Mouse (Mus musculus) testis, postnatal 14 days (tissue): ENCODE measurements around the gene Tbc1d8.
A peak's percentile ranks its signal among the peaks of the same experiment; 100 is the strongest.

Source experiments
- DNase-seq: peaks from one replicate; pipeline ENCODE4 v3.0.0; 2021; ENCODE audit warnings: low spot score

Tbc1d8 gene

DNA sequence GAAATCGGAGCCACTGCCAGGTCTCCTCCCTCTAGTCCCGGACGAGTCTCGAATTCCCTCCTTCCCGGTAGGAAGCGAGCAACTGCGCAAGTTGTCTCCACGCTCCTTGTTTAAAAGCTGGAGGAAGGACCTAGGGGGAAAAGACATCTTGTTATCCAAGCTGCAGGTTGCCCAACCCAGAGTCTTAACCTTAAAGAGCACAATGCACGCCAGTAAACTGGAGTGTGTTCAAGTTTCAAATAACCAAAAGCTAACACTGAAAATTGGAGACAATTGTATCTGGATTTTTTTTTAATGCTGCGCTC is 293 bp upstream of the Tbc1d8 start:
- no peak for DNase-seq

DNA sequence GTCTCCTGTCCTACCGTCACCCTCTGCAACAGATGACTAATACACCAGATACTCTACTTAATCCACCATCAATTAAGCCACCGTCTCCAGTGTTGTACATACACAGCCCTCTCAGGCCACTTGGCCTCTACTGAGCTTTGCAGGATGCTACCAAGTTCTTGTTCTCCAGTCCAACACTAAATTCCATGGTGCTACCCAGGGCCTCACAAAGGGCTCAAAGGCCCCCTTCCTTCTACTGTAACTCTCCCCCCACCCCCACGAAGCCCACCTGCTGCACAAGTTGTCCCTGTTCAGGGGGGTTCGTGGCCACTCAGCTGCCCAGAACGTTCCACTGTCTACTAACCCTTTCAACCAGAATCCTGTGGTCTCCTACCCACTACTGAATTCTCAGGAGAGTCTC is 1.5 kb downstream of the Tbc1d8 start:
- DNase-seq, result no peak

DNA sequence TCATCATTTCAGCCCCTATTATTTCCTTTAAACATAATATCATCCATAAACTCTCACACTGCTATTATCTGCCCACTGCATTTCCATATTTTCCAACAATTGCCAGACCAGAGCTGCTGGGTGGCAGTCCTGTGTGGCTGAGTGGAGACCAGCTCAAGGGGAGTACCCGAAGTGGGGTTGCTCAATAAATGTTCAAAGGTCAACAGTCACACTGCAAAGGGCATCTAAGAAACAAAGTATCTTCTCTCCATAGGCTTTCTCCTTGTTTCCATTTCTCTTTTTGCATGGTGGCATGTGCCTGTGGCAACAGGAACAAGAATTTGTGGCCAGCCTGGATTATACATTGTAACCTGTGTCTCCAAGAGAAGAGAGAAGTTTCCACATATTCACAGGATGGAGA is 2.2 kb downstream of the Tbc1d8 start:
- DNase-seq, result peak; percentile 39

DNA sequence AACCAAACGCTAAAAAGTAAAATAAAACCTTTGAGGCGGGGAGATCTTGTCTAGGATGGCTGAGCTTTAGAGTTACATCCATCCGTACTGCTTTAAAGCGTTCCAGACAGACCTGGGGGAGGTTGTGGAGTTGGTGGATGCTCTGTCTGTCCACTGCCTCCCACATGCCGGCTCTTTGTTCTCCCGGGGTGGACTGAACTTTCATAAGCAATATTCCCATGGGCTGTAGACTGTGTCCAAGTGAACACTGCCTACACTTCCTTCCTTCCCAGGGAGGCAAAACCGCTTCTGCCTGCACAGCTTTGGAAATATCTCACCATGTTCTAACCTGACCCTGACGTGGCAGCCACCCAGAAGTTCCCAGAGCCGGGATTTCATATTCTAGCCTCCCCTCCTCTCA is 4.0 kb downstream of the Tbc1d8 start:
- DNase-seq, result peak; percentile 80

DNA sequence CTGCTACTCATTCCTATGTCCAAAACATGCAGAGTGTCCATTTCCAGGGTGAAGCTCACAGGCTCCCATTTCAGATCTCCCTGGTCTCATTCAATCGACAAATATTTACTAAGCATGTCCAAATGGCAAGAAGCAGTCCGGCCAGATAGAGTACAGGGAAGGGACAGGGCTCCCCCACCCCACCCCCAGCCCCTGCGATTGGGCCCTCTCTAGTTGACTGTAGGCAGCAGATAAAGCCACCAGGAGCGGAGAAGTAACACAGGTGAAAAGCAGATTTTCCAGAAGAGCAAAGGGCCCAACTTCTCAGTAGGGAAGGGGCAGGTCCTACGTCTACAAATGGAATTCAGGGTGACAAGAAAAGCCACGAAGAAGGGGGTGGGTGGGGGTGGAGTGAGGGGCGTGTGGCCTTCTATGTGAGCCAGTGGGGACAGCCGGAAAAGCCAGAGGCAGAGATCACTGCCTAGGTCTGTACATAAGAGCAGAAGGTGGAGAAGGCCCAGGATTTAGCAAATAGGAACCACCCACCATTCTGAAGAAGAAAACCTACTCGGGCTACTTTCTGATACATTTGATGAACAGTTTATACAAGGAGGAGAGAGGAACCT is 7.2 kb downstream of the Tbc1d8 start:
- DNase-seq, result no peak

DNA sequence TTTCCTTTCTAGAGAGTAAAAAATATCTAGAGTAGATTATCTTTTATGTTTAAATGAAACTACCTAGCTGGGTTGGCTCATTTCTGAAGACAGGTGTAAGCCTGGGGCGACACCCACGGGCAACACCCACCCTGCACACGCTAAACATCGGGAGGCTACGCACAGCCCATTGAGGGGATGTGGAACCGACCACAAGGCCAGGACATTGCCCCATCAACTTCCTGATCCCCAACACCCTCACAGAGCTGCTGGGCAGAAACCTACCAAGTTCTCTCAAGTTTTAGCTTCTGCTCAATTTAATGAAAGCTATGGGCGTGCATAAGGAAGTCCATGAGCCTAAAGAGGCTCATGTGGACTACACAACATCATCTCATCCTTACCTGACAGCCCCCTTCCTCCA is 9.6 kb downstream of the Tbc1d8 start:
- DNase-seq, result no peak

DNA sequence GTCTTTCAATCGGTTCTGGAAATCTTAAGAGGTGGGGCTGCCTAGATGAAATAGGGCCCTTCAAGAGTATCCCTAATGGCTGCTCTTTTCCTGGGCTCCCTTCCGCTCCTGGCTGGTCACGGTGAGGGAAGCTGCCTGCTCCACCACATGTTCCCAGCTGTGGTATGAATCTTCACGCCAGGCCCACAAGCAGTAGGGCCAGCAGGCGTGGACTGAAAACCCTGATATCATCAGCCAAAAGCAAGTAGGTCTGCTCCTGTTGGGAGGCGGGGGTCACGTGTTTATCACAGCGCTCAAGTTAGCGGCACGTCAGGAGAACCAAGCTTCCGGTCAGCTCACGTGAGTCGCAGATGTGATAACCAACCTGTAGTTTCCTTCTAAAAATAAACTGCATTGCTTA is 12.0 kb downstream of the Tbc1d8 start:
- DNase-seq, result no peak

DNA sequence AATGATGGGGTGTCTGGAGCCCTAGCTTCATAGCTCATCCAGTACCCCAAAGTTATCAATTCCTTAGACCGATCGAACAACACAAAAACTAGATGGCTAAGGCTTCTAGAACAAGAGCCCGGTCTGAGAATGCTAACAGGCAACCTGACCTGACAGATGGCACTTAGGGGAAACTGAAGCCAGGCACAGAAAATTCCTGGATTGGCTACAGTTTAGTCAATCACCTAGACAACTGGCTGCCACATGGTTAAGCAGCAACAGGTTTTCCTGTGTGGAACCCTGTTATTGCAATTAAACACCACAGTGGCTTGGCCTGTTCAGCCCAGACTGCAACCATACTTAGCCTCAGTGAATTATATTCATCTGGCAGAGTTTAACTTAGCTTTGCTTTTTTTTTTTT is 13.8 kb downstream of the Tbc1d8 start:
- DNase-seq, result no peak

DNA sequence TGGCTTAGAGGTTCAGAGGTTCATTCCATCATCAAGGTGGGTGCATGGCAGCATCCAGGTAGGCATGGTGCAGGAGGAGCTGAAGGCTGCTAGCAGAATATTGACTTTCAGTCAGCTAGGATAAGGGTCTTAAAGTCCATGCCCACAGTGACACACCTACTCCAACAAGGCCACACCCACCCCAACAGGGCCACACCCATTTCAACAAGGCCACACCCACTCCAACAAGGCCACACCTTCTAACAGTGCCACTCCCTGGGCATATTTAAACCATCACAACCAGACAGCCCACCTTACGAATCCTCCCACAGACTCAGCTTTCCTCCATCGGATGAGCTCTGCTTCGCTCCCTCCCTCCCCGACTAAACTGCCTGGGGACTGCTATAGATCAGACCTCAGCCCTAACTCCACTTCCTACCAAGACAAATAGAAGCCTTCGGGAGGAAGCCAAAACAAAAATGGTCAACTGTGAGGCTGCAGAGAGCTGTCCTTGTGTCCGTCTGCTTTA is 15.6 kb downstream of the Tbc1d8 start:
- DNase-seq, result no peak

DNA sequence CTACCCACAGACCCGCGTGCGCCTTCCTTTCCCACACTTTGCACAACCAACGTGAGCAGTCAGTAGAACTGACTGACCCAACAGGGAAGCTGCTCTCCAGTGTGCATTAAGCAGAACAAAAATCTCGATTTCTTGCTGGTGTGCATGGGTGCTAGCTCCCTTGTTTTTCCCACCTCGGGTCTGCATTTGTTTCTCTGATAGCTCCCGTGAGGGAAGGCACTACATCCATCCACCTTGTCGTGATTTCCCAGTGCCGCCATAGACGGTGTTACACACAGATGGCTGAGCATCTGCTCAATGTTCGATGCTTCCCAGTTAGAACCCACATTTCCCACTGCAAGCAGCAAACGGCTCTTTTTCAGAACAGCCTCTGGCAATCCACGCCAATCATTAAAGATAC is 16.5 kb downstream of the Tbc1d8 start:
- no peak for DNase-seq

DNA sequence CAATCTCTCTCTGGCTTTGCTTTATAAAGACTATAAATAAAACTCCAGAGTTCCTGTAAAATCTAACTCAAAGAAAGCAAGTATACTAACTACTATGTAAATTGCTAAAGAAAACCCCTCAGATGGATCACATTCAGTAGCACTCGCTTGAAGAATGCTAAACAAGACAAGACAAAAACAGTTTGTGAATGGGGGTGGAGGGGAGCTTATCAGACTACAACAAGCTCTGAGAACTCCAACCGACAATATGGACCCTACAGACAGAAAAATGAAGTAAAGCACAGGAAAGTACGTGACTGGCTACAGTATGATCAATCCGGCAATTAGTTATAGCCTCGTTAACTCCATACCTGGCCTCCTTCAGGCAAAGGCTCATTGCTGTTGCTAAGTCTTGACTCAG is 18.1 kb downstream of the Tbc1d8 start:
- DNase-seq, result no peak

DNA sequence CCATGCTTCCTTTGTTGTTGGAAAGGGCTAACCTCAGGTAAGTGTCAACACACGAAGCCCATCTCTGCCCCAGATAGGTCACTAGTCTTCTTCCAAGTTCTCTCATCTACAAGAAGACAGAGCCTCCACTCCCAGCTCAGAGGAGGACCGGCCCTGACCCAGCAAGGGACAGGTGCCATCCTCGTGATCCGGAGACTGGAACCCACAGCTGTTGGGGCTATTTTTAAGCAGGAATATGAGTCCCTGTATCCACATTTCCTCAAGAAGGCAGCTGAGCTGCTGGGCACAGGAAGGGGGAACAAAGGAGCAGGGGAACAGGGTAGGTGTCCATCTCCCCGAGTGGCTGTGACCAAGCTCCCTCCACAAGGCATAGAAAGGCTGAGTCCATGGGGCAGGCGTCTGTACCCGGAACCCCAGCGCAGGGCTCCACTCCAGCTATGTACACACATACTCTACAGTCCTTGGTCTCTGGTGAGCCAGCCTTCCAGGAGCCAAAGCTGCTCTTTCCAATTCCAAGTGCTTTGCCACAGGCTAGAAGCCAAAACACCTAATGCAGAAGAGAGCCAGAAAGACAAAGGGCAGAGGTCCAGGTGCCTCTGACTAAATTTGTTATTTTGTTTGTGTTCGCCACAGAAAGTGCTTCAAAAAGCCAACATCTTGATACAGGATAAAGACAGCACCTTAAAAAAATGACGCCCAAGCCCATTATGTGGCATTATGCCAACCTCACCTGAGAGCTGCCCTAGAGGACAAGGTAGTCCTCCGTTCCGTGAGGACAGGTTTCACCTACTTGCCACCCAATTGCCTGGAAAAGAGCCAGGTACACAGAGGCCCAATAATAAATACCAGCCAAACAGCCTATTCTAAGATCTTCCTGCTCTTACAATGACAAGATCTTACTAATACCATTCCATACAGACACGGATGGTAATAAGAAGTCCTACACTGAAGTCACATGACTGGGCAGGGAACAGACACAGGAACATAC is 20.4 kb downstream of the Tbc1d8 start:
- no peak for DNase-seq

DNA sequence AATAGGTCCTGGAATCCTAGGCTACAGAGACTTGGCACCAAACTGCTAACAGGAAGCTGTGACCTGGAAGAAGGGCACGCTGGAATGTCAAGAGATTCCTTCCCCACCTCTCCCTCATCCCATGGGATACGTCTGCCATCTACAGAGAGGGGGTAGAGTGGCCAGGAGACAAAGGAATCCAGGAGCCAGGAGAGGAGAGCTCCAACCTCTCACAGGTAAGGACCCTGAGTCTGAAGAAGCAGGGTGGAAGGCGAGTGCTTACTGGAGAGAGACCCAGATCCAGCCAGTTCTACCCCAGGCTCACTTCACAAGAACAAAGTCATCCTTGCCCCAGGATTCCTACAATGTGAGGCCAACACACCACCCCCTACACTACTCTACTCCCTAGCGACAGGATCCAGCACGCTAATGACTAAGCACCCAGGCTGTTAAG is 22.1 kb downstream of the Tbc1d8 start:
- no peak for DNase-seq

DNA sequence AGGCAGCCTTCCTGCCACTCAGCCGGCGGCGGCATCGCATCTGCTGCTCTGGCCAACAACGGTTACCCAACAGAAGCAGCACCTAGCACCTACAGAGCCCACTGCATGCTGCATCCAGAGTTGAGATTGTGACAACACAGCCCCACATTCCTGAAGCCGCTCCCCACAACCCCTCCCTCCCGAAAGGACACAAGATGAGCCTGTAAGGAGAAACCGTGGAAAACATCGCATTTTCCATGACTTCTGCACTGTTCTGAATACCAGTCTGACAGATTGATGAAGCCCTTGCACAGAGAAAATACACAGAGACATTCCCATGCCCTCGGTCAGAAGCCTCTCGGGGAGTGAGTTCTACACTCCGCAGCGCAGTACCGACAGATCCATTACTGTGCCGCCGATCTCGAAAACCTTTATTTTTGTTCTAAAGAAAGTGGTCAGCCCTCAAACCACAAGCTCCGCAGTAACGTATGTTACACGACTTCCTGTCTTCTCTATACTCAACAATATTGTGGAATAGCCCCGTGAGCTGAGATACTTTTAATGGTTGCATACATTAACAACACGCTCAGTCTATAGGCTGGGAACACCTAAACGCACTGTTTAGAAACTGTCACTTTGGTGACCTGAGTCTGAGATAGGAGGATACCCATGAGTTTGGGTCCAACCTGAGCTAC is 23.1 kb downstream of the Tbc1d8 start:
- no peak for DNase-seq

DNA sequence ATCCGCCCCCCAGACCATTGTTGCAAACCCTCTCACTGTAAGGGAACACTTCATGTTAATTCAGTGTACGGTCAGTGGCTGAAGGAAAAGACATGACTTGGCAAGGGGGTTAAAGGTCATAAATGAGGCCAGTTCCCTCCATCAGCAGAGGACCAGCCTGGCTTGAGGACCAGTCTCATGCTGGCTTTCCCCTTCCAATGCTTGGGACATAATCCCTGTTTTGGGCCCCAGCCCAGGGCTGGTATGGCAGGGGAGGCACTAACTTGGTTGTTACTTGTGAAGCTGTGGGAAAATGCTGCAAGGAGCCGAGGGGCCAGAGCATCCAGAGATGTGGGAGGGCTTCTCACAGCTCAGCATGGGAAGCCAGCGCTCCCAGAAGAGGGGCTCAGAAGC is 23.8 kb downstream of the Tbc1d8 start:
- DNase-seq, result no peak

DNA sequence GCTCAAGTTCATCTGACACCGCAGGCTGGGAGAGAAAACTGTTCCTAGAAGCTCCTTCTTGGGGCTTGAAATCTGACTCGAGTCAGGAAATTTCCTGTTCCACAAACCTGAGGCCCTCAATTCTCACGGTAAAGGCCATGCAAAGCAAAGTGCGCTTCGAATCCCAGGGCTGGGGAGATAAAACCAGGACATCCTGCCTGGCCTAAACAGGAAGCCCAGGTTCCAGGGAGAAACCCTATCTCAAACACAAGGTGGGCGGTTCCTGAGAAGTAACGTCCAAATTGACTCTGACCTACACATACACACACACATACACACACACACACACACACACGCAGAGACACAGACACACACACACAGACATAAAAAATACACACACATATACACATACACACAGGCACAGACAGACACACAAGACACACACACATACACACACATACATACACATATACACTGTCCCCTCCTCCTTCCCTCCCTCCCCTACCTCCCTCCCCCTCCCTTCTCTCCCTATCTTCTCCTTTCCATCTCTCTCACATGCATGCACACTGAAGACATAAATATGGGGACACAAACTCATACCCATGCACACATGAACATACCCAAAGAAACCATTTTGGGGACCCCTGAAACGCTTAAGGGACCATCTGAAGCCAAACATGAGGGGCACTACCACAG is 24.3 kb downstream of the Tbc1d8 start:
- no peak for DNase-seq

DNA sequence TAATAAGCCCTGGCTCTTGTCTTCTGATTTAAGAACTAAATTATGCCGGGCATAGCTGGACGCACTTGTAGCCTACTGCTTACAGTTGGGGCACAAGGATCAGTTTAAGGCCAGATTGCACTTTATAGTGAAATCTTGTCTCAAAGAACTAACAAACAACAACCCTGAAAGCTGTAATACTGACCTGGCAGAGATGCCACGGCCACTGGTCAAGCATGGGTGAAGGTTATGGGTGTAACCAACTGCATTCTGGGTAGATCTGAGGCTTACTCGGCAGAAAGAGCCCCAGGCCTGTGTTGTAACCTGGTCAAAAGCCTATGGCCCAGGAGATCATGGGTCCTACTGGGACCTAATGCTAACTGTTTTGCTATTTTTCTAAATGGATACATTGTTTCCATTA is 26.4 kb downstream of the Tbc1d8 start:
- no peak for DNase-seq

DNA sequence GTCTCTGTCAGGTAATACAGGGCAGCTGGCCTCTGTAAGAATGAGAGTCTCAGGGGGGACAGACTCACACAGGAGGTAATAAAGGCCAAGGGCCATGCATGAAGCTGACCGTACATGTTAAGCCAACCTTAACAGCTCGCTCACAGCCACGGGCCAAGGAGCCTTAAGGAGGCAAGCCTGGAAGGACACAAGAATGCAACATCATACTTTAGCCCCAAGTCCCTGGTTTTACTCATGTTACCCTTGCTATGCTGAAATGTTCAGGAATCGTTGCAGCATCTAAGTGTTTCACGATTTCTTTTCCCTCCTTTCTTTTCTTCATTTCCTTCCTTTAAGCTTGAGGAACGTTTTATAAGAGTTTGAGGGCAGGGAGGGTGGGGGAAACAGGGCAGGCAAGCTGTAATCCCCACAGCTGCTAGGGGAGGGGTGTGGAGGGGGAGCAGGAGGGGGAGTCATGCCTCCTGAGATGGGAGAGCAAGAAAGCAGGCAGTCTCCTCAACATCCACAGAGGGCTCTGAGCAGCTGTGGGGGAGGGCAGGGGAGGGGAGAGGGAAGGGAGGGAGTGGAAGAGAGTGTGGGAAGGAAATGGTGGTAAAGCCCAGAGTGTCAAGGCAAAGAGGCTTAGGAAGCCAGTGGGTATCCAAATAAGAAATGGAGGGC is 28.4 kb downstream of the Tbc1d8 start:
- DNase-seq, result no peak

DNA sequence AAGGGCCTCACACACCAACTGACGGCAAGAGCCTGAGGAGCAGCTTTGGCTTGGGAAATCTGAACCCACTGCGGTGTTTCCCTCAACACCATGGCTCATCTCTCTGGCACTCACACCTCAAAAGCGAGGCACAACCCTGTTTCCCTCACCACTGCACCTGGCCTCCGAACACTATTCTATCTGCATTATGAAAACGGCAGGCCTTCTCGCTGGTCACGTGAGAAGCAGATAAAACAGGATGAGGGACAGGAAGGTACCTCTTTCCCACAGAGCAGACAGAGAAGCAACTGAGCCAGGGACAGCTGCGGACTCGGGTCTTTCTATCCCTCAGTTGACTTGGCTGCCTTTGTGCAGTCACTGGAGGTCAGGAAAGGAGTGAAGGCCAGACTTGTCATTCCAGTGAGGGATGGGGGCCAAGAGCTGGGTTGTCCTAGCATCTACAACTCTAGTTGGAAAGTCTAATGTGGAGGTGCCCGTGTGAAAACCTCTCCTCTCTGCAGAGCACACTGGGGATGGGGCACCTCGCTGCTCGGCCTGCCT is 29.2 kb downstream of the Tbc1d8 start:
- no peak for DNase-seq

DNA sequence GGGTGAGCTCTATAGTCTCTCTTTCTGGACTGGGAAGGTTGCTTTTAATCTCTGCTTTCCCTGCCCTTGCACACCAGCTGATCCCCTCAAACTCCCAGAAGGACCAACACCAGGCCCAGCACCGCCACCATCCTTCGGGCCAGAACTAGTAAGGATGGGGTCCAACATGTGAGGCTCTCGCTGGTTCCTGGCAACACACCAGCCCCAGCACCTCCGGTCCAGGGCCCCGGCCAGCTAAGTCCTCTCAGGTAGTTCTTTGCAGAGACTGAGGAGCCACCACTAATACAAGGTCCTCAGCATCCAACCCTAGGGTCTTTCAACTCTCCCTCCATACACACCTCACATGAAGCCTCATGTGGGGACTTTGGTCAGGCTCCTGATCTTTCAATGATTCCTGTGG is 29.7 kb downstream of the Tbc1d8 start:
- DNase-seq, result no peak

DNA sequence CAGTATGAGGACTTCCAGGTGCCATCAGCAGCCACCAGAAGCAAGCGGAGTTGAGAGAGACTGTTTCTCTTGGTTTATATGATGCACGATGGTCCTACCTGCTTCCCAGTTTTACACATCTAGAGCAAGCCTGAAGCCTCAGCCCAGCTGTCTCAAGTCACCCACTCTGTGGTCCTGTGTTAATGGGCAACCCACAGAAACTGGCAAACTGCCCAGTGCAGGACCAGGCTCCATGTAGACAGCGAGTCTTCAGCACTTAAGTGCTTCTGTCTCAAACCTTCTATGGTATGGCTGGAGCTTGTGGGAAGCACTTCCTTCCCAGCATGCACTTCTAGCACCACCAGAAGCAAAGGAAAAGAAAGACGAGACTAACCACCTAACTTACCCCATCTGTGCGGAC is 30.3 kb downstream of the Tbc1d8 start:
- DNase-seq, result no peak

DNA sequence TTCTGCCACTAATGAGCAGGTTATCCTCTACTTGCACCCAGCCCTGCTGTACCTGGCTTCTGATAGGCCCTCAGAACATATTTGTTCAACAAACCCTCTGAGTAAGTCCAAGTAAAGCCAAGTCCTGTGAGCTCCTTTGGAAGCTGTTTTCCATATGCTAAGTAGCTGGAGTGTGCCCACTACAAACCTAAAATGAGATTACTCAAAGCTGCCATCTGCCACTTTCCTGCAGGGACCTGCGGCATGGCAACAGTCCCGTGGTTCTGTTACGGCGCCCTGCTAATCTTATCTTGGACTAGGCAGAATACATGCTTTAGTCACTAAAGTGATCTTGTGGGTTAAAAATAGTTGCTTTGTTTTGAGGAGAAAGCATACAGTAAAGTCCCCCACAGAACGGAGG is 32.4 kb downstream of the Tbc1d8 start:
- DNase-seq, result no peak
